Mouse (Mus musculus) neural tube, embryonic 14.5 days (tissue): ENCODE results near the gene Plekhm3. TPM values are rescaled to one million over a fixed set of nuclear protein-coding genes. Genes with fewer than 3 reads are reported as not detected.

Experiments
- ATAC-seq: fragments of 200-750 bp; cut with Nextera tagmentation; 2 replicates; pipeline ENCODE4 v1.8.0; 2017; ENCODE audit warnings: low read depth, mild to moderate bottlenecking, moderate TSS enrichment, moderate library complexity
- H3K27ac ChIP-seq: fragments of 300-500 bp; sonication (generic); 2 replicates; pipeline ENCODE4 v1.5.1; 2014; ENCODE audit warnings: low read depth, mild to moderate bottlenecking, control low read depth, low read length, moderate library complexity, mixed read lengths
- H3K27me3 ChIP-seq: fragments of 300-500 bp; sonication (generic); 2 replicates; pipeline ENCODE4 v1.6.1; 2014; ENCODE audit warnings: low read length; ENCODE audit not compliant: control insufficient read depth, insufficient read depth
- H3K36me3 ChIP-seq: fragments of 300-500 bp; sonication (generic); 2 replicates; pipeline ENCODE4 v1.6.1; 2014; ENCODE audit warnings: low read length, mixed read lengths; ENCODE audit not compliant: control insufficient read depth, insufficient read depth
- H3K4me1 ChIP-seq: fragments of 300-500 bp; sonication (generic); 2 replicates; pipeline ENCODE4 v1.6.1; 2014; ENCODE audit warnings: low read length; ENCODE audit not compliant: control insufficient read depth, insufficient read depth
- H3K4me2 ChIP-seq: fragments of 300-500 bp; sonication (generic); 2 replicates; pipeline ENCODE4 v1.6.1; 2014; ENCODE audit warnings: mild to moderate bottlenecking, low read depth, low read length, control low read depth
- H3K4me3 ChIP-seq: fragments of 300-500 bp; sonication (generic); 2 replicates; pipeline ENCODE4 v1.5.1; 2014; ENCODE audit warnings: low read depth, low read length, control low read depth, mixed read lengths
- H3K9ac ChIP-seq: fragments of 300-500 bp; sonication (generic); replicated peaks from 2 replicates; pipeline ENCODE4 v1.6.1; 2014; ENCODE audit warnings: low read depth, mild to moderate bottlenecking, control low read depth, low read length, mixed read lengths
- H3K9me3 ChIP-seq: fragments of 300-500 bp; sonication (generic); 2 replicates; pipeline ENCODE4 v1.6.1; 2016; ENCODE audit warnings: low read length; ENCODE audit not compliant: control insufficient read depth
- WGBS: fragments of 180-500 bp; shearing (Covaris S2); extraction: QIAGEN DNeasy Blood & Tissue Kit; methylation state at CpG from one replicate; pipeline ENCODE4 v1.1.7; 2014; 5-methylcytosine and 5-hydroxymethylcytosine counted together
- polyA plus RNA-seq: library from polyadenylated mRNA; unstranded; fragments of >200 nt; fragmentation: Nextera tagmentation; extraction: Ambion mirVana; gene quantifications from 2 replicates; pipeline ENCODE4 v1.2.1, GENCODE M21; 2014

The Plekhm3 gene
- polyA plus RNA-seq, 1 experiment from 2014 or later: 13.9 TPM

DNA sequence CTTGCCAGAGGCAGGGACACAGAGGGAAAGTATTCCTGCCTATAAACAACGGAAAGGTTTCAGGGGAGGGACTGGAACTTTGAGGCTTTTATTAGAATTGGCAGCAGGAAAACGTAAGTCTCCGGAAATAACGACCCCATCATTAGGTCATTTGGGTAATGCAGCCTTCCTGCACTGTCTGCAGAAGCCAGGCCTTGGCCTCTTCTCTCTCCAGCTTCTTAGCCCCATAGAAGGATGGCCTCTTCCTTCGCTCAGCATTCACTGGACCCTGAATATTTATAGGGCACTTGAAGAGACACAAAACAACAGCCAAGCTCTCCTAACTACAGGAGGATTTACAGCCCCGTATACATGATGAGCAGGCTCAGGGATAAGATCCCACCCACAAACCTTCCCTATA lies 186.5 kb downstream of the Plekhm3 start:
- ATAC-seq: no peak
- Histone ChIP-seq H3K27ac (no peak overlapping the region), H3K4me1 (no peaks in the 10 kb centered on the region), H3K27me3 (no peaks in the 10 kb centered on the region), H3K9me3 (no peaks in the 10 kb centered on the region), H3K36me3 (no peaks in the 10 kb centered on the region), H3K4me2 (no peak overlapping the region), H3K4me3 (no peak overlapping the region), H3K9ac (no peak overlapping the region)
- WGBS: 4% methylated on average over 6 of the region's 6 CpGs

DNA sequence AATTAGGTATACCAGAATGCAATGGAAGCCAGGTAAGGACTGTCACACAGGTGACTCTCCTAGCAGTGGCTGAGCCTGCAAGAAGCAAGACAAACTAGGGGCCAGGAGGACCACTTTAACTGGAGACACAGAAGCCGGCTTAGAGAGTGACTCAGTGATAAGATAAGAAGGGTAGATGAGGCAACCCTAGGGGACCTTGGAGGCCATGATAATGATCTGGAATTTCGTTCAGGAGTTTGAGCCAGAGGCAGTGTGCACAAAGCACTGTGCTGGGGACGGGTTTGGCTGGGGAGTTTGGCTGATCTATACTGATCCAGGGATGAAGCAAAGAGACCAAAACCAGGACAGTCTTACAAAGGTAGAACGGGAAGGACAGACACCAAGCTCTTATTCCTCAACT lies 195.0 kb downstream of the Plekhm3 start:
- H3K9me3 ChIP-seq: no peaks in the 10 kb centered on the region
- WGBS: 90% methylated on average over 4 of the region's 4 CpGs
- no peak overlapping the region for H3K9ac ChIP-seq
- no peaks in the 10 kb centered on the region for H3K27me3 ChIP-seq
- H3K36me3 ChIP-seq: no peaks in the 10 kb centered on the region
- ATAC-seq: no peak
- H3K4me3 ChIP-seq: no peak overlapping the region
- no peak overlapping the region for H3K4me2 ChIP-seq
- no peaks in the 10 kb centered on the region for H3K4me1 ChIP-seq
- no peak overlapping the region for H3K27ac ChIP-seq

DNA sequence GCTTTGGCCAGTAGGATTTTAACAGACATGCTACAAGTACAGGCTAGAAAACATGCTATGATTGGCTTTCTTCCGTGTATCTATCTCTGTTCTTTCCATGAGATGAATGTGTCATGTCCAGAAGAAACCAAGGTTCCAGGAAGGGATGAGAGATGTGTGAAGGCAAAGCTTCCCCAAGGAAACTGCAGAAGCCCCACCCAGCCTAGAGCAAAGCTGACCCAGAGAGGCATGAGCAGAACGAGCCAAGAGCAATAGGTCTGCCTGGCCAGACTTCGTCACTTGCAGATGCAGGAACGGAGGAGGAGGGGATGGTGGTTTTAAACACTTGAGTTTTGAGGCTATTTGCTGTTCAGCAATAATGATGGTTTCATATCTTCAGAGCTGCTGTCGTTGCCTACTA lies 198.9 kb downstream of the Plekhm3 start:
- Histone ChIP-seq H3K4me3 (no peak overlapping the region), H3K36me3 (no peaks in the 10 kb centered on the region), H3K27ac (no peak overlapping the region), H3K4me1 (no peaks in the 10 kb centered on the region), H3K27me3 (no peaks in the 10 kb centered on the region), H3K9ac (no peak overlapping the region), H3K9me3 (no peaks in the 10 kb centered on the region), H3K4me2 (no peak overlapping the region)
- no peak for ATAC-seq
- 87% methylated on average over 5 of the region's 5 CpGs for WGBS

DNA sequence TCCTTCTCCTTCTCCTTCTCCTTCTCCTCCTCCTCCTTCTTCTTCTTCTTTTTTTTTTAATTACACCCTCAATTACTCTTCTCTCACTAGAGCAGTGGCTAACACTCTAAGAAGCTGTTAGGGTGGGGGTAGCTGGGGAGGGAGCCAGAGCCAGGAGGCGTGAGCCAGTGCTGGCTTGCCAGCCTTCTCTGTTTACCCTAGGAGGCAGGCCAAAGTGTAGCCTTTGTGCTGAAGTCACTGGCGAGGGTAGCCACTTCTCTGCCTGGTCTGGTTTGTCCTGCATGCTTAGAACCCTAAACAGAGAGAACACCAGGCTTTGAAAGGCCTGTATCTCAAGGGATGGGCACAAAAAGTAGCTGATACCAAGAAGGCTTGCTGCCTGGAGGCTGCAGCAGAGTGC lies 199.4 kb downstream of the Plekhm3 start:
- no peak for ATAC-seq
- H3K4me3 ChIP-seq: no peak overlapping the region

DNA sequence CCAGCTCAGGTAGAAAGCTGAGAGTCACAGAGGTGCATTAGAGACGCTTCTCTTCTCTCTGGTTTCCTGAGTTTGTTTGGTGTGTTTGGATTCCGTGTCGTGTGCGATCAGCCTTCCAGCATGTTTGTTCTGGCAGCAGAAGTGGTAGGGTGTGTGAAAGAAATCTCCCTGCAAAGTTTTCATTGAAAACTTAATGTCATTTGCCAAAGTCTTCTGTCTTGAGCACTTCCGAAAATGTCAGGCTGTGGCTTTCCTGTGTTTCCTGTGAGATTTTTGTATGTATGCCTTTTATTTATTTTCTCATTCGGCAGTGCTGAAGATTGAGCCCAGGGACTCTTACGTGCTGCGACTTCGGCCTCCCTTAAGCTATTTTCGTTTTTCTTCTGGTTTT lies 200.0 kb downstream of the Plekhm3 start:
- no peak overlapping the region for H3K4me2 ChIP-seq
- no peak overlapping the region for H3K9ac ChIP-seq
- H3K4me3 ChIP-seq: no peak overlapping the region
- no peaks in the 10 kb centered on the region for H3K27me3 ChIP-seq
- no peak for ATAC-seq
- 76% methylated on average over 10 of the region's 10 CpGs for WGBS
- no peaks in the 10 kb centered on the region for H3K4me1 ChIP-seq
- no peaks in the 10 kb centered on the region for H3K9me3 ChIP-seq
- no peak overlapping the region for H3K27ac ChIP-seq
- no peaks in the 10 kb centered on the region for H3K36me3 ChIP-seq

More for the DNA sequence above, 199.4 kb downstream of the Plekhm3 start:
- H3K9me3 ChIP-seq: no peaks in the 10 kb centered on the region
- H3K9ac ChIP-seq: no peak overlapping the region
- no peaks in the 10 kb centered on the region for H3K27me3 ChIP-seq
- 33% methylated on average over 2 of the region's 2 CpGs for WGBS
- H3K36me3 ChIP-seq: no peaks in the 10 kb centered on the region
- H3K4me2 ChIP-seq: no peak overlapping the region
- no peak overlapping the region for H3K27ac ChIP-seq
- no peaks in the 10 kb centered on the region for H3K4me1 ChIP-seq

DNA sequence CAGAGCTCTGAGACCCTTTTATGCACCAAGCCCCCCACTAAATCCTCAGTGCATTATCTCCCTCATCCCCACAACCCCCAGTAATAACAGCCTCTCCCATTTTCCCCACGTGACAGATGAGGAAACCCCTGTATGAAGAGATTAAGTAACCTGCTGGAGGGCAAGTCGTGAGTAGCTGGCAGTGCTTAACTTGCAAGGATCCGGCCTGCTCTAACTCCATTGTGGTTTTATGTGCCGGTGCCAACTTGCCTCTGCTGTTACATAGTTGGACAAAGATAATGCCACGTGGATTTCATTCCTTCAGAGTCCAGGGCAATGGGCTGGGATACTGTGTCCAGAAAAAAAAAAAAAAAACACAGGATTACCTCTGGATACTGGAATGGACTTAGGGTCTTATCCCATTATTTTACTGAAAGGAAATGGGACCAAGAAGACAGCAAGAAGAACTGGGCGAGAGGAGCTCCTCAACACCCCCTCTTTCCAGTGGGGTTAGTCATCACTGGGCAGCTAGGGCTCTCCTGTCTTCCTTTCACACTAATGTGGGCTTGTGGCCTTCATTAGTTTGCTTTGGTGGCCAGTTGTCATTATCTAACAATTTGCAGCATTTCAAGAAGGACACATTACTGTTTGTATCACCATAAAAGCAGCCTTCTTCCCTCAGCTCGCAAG lies 200.5 kb downstream of the Plekhm3 start:
- no peaks in the 10 kb centered on the region for H3K9me3 ChIP-seq
- no peak overlapping the region for H3K4me3 ChIP-seq
- no peaks in the 10 kb centered on the region for H3K27me3 ChIP-seq
- no peak for ATAC-seq
- 76% methylated on average over 7 of the region's 7 CpGs for WGBS
- no peak overlapping the region for H3K9ac ChIP-seq
- no peak overlapping the region for H3K27ac ChIP-seq
- H3K4me1 ChIP-seq: no peaks in the 10 kb centered on the region
- no peak overlapping the region for H3K4me2 ChIP-seq
- no peaks in the 10 kb centered on the region for H3K36me3 ChIP-seq

DNA sequence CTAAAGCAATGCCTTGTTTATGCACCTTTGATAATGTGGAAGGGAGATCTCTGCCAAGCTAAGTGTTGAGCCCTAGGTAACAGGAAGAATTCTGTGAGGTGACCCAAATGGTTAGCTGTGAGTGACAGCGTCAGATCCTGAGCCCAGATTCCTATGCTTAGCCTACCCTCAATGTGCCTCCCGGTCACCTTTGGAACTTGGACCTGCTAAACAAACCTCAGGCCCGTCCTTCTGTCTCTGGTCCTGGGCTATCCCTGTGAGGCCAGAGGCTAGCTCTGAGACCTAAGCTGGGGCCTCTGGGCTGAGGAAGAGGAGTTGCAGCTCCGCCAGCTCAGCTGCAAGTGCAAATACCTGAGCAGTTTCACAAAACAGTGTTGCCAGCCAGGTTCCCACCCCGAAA lies 202.0 kb downstream of the Plekhm3 start:
- Histone ChIP-seq H3K9ac (no peak overlapping the region), H3K4me3 (no peak overlapping the region), H3K4me1 (no peaks in the 10 kb centered on the region), H3K4me2 (no peak overlapping the region), H3K36me3 (no peaks in the 10 kb centered on the region), H3K9me3 (no peaks in the 10 kb centered on the region), H3K27ac (no peak overlapping the region), H3K27me3 (no peaks in the 10 kb centered on the region)
- ATAC-seq: no peak
- WGBS: 90% methylated on average over 5 of the region's 5 CpGs

DNA sequence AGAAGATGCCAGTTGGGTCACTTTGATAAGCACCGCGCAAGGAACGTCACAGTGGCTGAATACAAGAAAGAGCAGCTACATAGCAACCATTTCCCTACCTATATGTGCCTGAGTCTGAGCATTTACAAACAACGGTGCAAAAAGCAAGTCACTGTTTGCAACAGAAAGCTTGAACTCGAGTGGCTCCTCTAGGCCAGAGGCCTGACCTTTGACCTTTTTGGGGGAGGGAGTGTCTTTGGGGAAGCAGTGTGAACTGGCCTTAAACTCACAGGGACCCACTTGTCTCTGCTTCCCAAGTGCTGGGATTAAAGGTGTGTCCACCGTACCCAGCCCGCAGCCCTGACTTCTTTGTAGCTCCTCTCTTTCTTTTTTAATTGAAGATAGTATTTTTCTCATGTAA lies 203.0 kb downstream of the Plekhm3 start:
- WGBS: 79% methylated on average over 7 of the region's 7 CpGs
- Histone ChIP-seq H3K27me3 (no peaks in the 10 kb centered on the region), H3K36me3 (no peaks in the 10 kb centered on the region), H3K4me1 (no peaks in the 10 kb centered on the region), H3K27ac (no peak overlapping the region), H3K9me3 (no peaks in the 10 kb centered on the region), H3K4me3 (no peak overlapping the region), H3K4me2 (no peak overlapping the region), H3K9ac (no peak overlapping the region)
- no peak for ATAC-seq

DNA sequence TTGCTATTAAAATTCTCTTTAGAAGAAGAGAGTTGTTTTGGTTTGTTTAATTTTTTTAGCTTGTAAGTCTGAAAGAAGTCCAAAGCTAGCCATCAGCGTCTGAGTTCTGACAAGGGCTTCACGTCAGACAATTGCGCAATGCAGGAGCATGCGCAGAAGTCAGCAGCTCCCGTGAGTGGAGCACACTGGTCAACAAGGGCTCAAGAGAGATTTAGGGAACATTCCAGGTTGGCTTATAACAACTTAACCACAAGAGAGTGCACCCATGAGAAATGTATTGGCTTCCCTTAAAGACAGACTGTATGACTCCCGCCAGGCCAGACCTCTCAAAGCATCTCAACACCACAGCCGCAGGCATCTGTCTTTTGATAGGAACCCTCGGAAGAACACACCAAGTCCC lies 203.5 kb downstream of the Plekhm3 start:
- no peaks in the 10 kb centered on the region for H3K27me3 ChIP-seq
- H3K4me3 ChIP-seq: no peak overlapping the region
- no peaks in the 10 kb centered on the region for H3K36me3 ChIP-seq
- H3K9me3 ChIP-seq: no peaks in the 10 kb centered on the region
- ATAC-seq: no peak
- H3K4me1 ChIP-seq: no peaks in the 10 kb centered on the region
- no peak overlapping the region for H3K27ac ChIP-seq
- no peak overlapping the region for H3K4me2 ChIP-seq
- 89% methylated on average over 8 of the region's 8 CpGs for WGBS
- H3K9ac ChIP-seq: no peak overlapping the region
